Comparison of ENCODE assay signal across 20 mouse cellular contexts in the genomic region with DNA sequence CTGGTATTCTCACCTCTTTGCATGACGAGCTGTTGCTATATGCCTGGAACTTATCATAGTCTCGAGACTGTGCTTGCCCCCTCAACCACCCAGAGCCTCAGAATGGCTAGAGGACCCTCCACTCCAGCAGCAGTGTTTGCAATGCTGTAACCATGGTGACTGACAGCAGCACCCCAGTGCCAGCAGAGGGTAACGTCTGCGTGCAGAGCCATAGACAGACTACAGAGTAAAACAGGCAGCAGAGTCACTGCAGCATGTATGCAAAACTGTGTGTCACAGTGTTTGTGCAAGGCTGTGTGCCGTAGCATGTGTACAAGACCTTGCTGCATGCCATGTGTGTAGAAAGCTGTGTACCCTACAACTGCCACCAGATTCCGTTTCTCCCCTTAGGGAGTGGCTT. TPM values are rescaled to one million over a fixed set of nuclear protein-coding genes. Genes with fewer than 3 reads are reported as not detected.
DNase-seq lines count a peak whose midpoint lies in the region; ATAC-seq and TF ChIP-seq lines count a peak whose summit lies in the region.
"Had no signal": no experiment of that assay in that cellular context is flagged by ENCODE, and none has a peak within 500 bp of the region (broad histone marks: within the 10 kb centered on the region; RNA-seq: fewer than 3 reads in every experiment).

No protein-coding gene starts in this region.

- no peak for TF ChIP-seq POLR2A in brain, embryonic 14.5 days (IDR thresholded peaks at IDR 0.05; ENCODE audit: borderline replicate concordance, extremely low read depth, insufficient read depth, insufficient read length, poor library complexity, severe bottlenecking)

- H3K36me3 ChIP-seq in hindbrain, embryonic 16.5 days (ENCODE audit: control insufficient read depth, insufficient read depth, low read length): no peaks in the 10 kb centered on the region; the same call in 1 of the 2 replicates
- no peaks in the 10 kb centered on the region for H3K36me3 ChIP-seq in hindbrain, embryonic 10.5 days
- H3K36me3 ChIP-seq in forebrain, embryonic 14.5 days (ENCODE audit: control insufficient read depth, insufficient read depth, low read length): no peaks in the 10 kb centered on the region
- H3K36me3 ChIP-seq in midbrain, embryonic 14.5 days (ENCODE audit: control insufficient read depth, insufficient read depth, low read length): no peaks in the 10 kb centered on the region
- H3K36me3 ChIP-seq: heart, embryonic 13.5 days; limb, embryonic 13.5 days had no signal

- peaks cover 20% of the 10 kb centered on the region for H3K4me1 ChIP-seq in hindbrain, embryonic 16.5 days (ENCODE audit: control insufficient read depth, insufficient read depth, low read depth, low read length)
- peaks cover 45% of the 10 kb centered on the region for H3K4me1 ChIP-seq in hindbrain, embryonic 10.5 days (replicated peaks)
- H3K4me1 ChIP-seq in forebrain, embryonic 14.5 days (ENCODE audit: control insufficient read depth, insufficient read depth, low read length): peaks cover 11% of the 10 kb centered on the region
- H3K4me1 ChIP-seq in midbrain, embryonic 14.5 days (ENCODE audit: control insufficient read depth, insufficient read depth, low read length): peaks cover 32% of the 10 kb centered on the region; the same call in 1 of the 2 replicates

- peak; percentile 52 for ATAC-seq in hindbrain, embryonic 16.5 days
- peak; percentile 63 for ATAC-seq in forebrain, embryonic 14.5 days
- no peak for ATAC-seq in midbrain, embryonic 14.5 days (ENCODE audit: low FRiP score, low TSS enrichment)
- ATAC-seq: liver, postnatal 0 days had no signal

- no peak overlapping the region for H3K4me3 ChIP-seq in hindbrain, embryonic 16.5 days (ENCODE audit: low read length)
- H3K4me3 ChIP-seq in hindbrain, embryonic 10.5 days: no peak overlapping the region
- H3K4me3 ChIP-seq in forebrain, embryonic 14.5 days (ENCODE audit: low read depth, low read length): no peak overlapping the region
- H3K4me3 ChIP-seq in midbrain, embryonic 14.5 days (replicated peaks; ENCODE audit: low read depth, low read length): no peak overlapping the region
- H3K4me3 ChIP-seq: heart, embryonic 13.5 days; limb, embryonic 13.5 days; megakaryocyte, embryonic 14.5 days had no signal

- WGBS in hindbrain, embryonic 16.5 days: 27% methylated on average over 6 of the region's 6 CpGs
- WGBS in hindbrain, embryonic 10.5 days: 52% methylated on average over 6 of the region's 6 CpGs
- WGBS in forebrain, embryonic 14.5 days: 35% methylated on average over 6 of the region's 6 CpGs
- WGBS in midbrain, embryonic 14.5 days: 35% methylated on average over 6 of the region's 6 CpGs

- H3K4me2 ChIP-seq in hindbrain, embryonic 16.5 days (ENCODE audit: low read length): no peak overlapping the region
- H3K4me2 ChIP-seq in forebrain, embryonic 14.5 days (ENCODE audit: low read length): no peak overlapping the region
- H3K4me2 ChIP-seq in midbrain, embryonic 14.5 days (ENCODE audit: low read length): no peak overlapping the region
- H3K4me2 ChIP-seq: heart, embryonic 13.5 days; limb, embryonic 13.5 days had no signal

- no peak overlapping the region for H3K9ac ChIP-seq in hindbrain, embryonic 16.5 days (ENCODE audit: low read depth, low read length)
- no peak overlapping the region for H3K9ac ChIP-seq in forebrain, embryonic 14.5 days (ENCODE audit: low read length)
- no peak overlapping the region for H3K9ac ChIP-seq in midbrain, embryonic 14.5 days (replicated peaks; ENCODE audit: low read length)
- H3K9ac ChIP-seq: heart, embryonic 13.5 days; liver, postnatal 0 days had no signal

- peaks cover 4% of the 10 kb centered on the region; the same call in 1 of the 2 replicates for H3K27me3 ChIP-seq in hindbrain, embryonic 16.5 days (replicated peaks; ENCODE audit: control insufficient read depth, insufficient read depth, low read length)
- H3K27me3 ChIP-seq in hindbrain, embryonic 10.5 days (ENCODE audit: insufficient read depth, poor library complexity, severe bottlenecking): peaks cover 52% of the 10 kb centered on the region
- peaks cover 12% of the 10 kb centered on the region for H3K27me3 ChIP-seq in forebrain, embryonic 14.5 days (replicated peaks; ENCODE audit: control insufficient read depth, insufficient read depth, low read length)
- peaks cover 14% of the 10 kb centered on the region; the same call in 1 of the 2 replicates for H3K27me3 ChIP-seq in midbrain, embryonic 14.5 days (ENCODE audit: control insufficient read depth, insufficient read depth, low read length)

- no peak for TF ChIP-seq CTCF in brain, embryonic 14.5 days (IDR thresholded peaks at IDR 0.05; ENCODE audit: borderline replicate concordance, extremely low read depth, insufficient read depth, insufficient read length)

- H3K27ac ChIP-seq in hindbrain, embryonic 16.5 days (ENCODE audit: low read depth, low read length): no peak overlapping the region
- H3K27ac ChIP-seq in hindbrain, embryonic 10.5 days: no peak overlapping the region
- no peak overlapping the region for H3K27ac ChIP-seq in forebrain, embryonic 14.5 days (ENCODE audit: low read depth, low read length)
- peak overlapping the region; percentile 17; the same call in 1 of the 2 replicates for H3K27ac ChIP-seq in midbrain, embryonic 14.5 days (replicated peaks; ENCODE audit: low read depth, low read length)
- H3K27ac ChIP-seq: heart, embryonic 13.5 days; limb, embryonic 13.5 days had no signal

- no peak for DNase-seq in hindbrain, embryonic 10.5 days (ENCODE audit: low spot score)
- DNase-seq in brain, embryonic 14.5 days (ENCODE audit: low read depth): peak; percentile 77
- DNase-seq in forebrain, embryonic 14.5 days (ENCODE audit: low spot score): peak; percentile 66
- peak; percentile 53 for DNase-seq in midbrain, embryonic 14.5 days
- DNase-seq in kidney, postnatal 4 days: no peak
- no peak for DNase-seq in right cerebral cortex, postnatal 25 days
- DNase-seq: adrenal gland, postnatal 36 days; cerebellum, adult 2 months; cerebellum, postnatal 36 days; gastrocnemius, postnatal 10 days; heart, adult 11 months; liver, postnatal 0 days; right cerebral cortex, adult 18-20 months had no signal

- H3K9me3 ChIP-seq in hindbrain, embryonic 16.5 days (ENCODE audit: control insufficient read depth, low read length): no peaks in the 10 kb centered on the region
- H3K9me3 ChIP-seq in hindbrain, embryonic 10.5 days: no peaks in the 10 kb centered on the region
- no peaks in the 10 kb centered on the region for H3K9me3 ChIP-seq in forebrain, embryonic 14.5 days (replicated peaks; ENCODE audit: control insufficient read depth, low read length)
- no peaks in the 10 kb centered on the region for H3K9me3 ChIP-seq in midbrain, embryonic 14.5 days (ENCODE audit: control insufficient read depth, low read length)
- H3K9me3 ChIP-seq: heart, embryonic 13.5 days; limb, embryonic 13.5 days; megakaryocyte, embryonic 14.5 days had no signal

RNA-seq across cellular contexts. Expression of a gene that starts 15.0 kb away (rescaled TPM):
- 16.5 and 19.0 TPM in 2 replicates for polyA plus RNA-seq in hindbrain, embryonic 16.5 days (2015; fragmentation: Nextera tagmentation; extraction: Ambion mirVana)
- polyA plus RNA-seq in hindbrain, embryonic 10.5 days (2016; fragmentation: Nextera tagmentation; extraction: Ambion mirVana): 0.58 and 1.0 TPM in 2 replicates
- polyA plus RNA-seq in brain, embryonic 14.5 days (2012; rRNA removed): 17.0 and 33.3 TPM in 2 replicates
- 7.0 and 8.7 TPM in 2 replicates for polyA plus RNA-seq in forebrain, embryonic 14.5 days (2014; fragmentation: Nextera tagmentation; extraction: Ambion mirVana)
- 20.6 and 22.9 TPM in 2 replicates for polyA plus RNA-seq in midbrain, embryonic 14.5 days (2014; fragmentation: Nextera tagmentation; extraction: Ambion mirVana)
- polyA plus RNA-seq: C2C12; liver, postnatal 0 days had no signal

RNA-seq across cellular contexts. Expression of a gene that starts 34.1 kb away (rescaled TPM):
- not detected in 2 replicates for polyA plus RNA-seq in hindbrain, embryonic 16.5 days (2015; fragmentation: Nextera tagmentation; extraction: Ambion mirVana)
- not detected in 2 replicates for polyA plus RNA-seq in hindbrain, embryonic 10.5 days (2016; fragmentation: Nextera tagmentation; extraction: Ambion mirVana)
- not detected in 2 replicates for polyA plus RNA-seq in brain, embryonic 14.5 days (2012; rRNA removed)
- polyA plus RNA-seq in forebrain, embryonic 14.5 days (2014; fragmentation: Nextera tagmentation; extraction: Ambion mirVana): not detected in 2 replicates
- not detected in 2 replicates for polyA plus RNA-seq in midbrain, embryonic 14.5 days (2014; fragmentation: Nextera tagmentation; extraction: Ambion mirVana)
- polyA plus RNA-seq: C2C12; embryonic facial prominence, embryonic 11.5 days; heart, embryonic 13.5 days; intestine, embryonic 14.5 days; liver, postnatal 0 days had no signal

Comparison
In these comparisons a context has a peak if more than half of its experiments do, and no peak if none do; other contexts are left out.
1. DNase-seq: peak in brain, embryonic 14.5 days (single experiment), forebrain, embryonic 14.5 days (single experiment) and midbrain, embryonic 14.5 days (single experiment); none in hindbrain, embryonic 10.5 days (single experiment), kidney, postnatal 4 days (0 of 2) and right cerebral cortex, postnatal 25 days (single experiment).